Mouse (Mus musculus): ENCODE measurements around the gene Srebf2.

- no peak for TF ChIP-seq POLR2A (IDR thresholded peaks at IDR 0.05; ENCODE audit: insufficient read depth, low read depth, low read length)
- no peak for TF ChIP-seq CTCF (IDR thresholded peaks at IDR 0.05; ENCODE audit: insufficient read depth, low read depth, low read length)
Measured at GRCm38 (mm10) chr15:82207105-82207459, 60.1 kb downstream of the Srebf2 start.
